Mouse (Mus musculus): ENCODE data around the gene Ptpn5.

DNA sequence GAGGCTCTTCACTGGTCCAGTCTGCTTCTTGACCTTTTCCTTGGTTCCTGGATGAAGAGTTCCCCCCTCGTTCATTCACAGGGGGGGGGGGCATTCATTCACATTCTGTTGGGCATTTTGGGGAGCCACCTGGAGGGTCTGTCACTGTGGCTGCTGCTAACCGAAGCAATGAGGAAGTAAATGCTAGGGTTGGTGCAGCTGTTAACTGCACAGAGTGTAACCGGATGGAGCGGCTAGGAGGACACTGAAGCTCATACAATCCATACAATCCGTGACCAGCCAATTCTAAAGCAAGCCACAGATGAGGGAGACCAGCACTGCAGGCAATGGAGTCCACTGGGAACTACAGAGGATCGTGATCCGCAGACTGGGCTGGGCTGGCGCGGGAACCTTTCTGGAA is 24.3 kb upstream of the Ptpn5 start:
- TF ChIP-seq CTCF (conservative IDR thresholded peaks at IDR 0.05; ENCODE audit: low read length): no peak
- TF ChIP-seq POU5F1 (IDR thresholded peaks at IDR 0.05; ENCODE audit: borderline replicate concordance, low read length): no peak

Data from E14TG2a.4 (cell line).